Mouse (Mus musculus): ENCODE results near the gene Fxyd6. TPM values are rescaled to one million over a fixed set of nuclear protein-coding genes. Genes with fewer than 3 reads are reported as not detected.
A peak's percentile ranks its signal among the peaks of the same experiment; 100 is the strongest.

The Fxyd6 gene
- polyA plus RNA-seq, 1 experiment = 0.85 TPM

DNA sequence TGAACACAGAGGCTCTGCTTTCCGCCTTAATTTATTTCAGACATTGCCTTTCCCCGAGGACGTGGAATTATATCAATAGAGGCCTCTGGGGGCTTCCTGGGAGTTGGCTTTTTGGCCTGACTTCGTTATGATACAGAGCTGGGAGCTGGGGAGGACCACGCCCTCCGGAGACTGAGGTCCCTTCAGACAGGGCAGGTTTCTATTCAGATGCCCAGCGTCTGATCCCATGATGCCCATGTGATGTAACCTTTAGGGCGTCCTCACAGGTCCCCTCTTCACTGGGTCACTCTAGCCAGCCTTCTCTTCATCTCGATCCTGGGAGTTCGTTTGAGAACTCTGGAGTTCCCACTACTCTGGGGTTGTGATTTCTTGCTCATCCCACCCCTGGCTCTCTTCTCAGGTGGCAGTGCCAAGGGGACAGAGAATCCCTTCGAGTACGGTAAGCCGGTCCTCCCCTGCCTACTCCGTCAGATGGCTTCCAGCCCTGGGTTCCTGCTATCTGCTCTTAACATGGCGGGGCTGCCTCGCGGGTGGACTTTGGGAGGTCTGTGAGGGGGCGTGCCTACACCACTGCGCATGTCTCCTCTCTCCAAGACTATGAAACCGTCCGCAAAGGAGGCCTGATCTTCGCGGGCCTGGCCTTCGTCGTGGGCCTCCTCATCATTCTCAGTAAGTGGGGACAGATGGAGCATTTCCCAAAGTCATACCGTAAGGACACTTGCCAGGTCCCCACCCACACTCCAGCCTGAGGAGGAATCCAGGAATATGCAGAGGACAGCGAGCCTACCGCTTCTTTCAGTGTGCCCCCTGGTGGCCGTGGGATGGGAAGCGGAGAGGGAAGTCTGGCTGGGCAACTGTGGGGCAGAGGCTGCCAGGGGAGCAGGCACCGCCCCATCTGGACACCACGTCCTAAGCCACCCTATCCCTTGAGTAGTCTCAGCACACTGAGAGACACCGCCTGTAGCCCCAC is 38.0 kb downstream of the Fxyd6 start:
- H3K4me3 ChIP-seq (replicated peaks; ENCODE audit: control insufficient read depth, low read depth, low read length) = no peak overlapping the region
- H3K27ac ChIP-seq (ENCODE audit: control insufficient read depth, insufficient read depth, low read depth, low read length, poor library complexity) = no peak overlapping the region
- no peaks in the 10 kb centered on the region for H3K4me1 ChIP-seq (ENCODE audit: control insufficient read depth, insufficient read depth, low read length)
- WGBS = 41% methylated on average over 33 of the region's 33 CpGs
- peak; percentile 75 for TF ChIP-seq CTCF (IDR thresholded peaks at IDR 0.05; ENCODE audit: control insufficient read depth, insufficient read depth, low read length)
- TF ChIP-seq POLR2A (IDR thresholded peaks at IDR 0.05; ENCODE audit: borderline replicate concordance, control insufficient read depth, low read depth, low read length) = no peak

DNA sequence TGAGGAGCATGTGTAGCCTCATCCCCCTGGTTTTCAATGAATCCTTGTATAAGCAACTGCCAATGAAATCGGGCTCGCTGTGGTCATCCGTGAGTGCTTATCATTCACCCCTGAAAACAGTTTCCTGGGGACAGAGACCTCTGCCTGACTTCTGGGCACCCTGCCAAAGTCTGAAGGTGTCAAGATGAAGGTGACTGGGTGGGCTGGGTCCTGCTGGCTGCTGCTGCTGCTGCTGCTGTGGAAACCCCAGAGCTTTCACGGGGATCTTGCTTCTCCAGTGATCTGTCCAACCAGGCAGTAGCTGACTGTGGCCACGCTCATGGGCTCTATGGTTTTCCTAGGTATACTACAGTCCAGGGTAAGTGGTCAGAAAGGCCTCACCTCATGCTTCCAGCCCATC is 40.2 kb downstream of the Fxyd6 start:
- no peak overlapping the region for H3K27ac ChIP-seq (ENCODE audit: control insufficient read depth, insufficient read depth, low read depth, low read length, poor library complexity)
- 71% methylated on average over 5 of the region's 5 CpGs for WGBS
- TF ChIP-seq CTCF (IDR thresholded peaks at IDR 0.05; ENCODE audit: control insufficient read depth, insufficient read depth, low read length) (no peak), POLR2A (IDR thresholded peaks at IDR 0.05; ENCODE audit: borderline replicate concordance, control insufficient read depth, low read depth, low read length) (no peak)
- no peak overlapping the region for H3K4me3 ChIP-seq (replicated peaks; ENCODE audit: control insufficient read depth, low read depth, low read length)
- no peaks in the 10 kb centered on the region for H3K4me1 ChIP-seq (ENCODE audit: control insufficient read depth, insufficient read depth, low read length)

DNA sequence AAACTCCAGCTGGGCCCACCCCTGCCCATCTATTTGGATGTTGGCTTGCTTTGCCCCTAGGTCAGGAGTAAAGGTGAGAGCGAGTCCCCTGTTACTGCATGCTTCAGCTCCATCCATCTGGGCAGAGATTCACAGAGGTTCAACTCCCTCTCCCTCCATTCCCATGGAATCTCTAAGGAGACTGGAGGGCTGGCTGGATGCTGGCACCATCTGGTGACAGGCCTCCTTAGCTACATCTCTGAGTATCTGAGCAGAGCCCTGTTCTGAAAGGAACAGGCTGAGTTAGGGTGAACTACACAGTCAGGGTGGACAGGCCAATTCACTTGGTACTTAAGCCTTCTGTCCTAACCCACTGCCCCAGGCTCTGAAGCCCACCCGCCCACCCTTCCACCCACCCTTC is 40.6 kb downstream of the Fxyd6 start:
- 84% methylated on average over 2 of the region's 2 CpGs for WGBS

DNA sequence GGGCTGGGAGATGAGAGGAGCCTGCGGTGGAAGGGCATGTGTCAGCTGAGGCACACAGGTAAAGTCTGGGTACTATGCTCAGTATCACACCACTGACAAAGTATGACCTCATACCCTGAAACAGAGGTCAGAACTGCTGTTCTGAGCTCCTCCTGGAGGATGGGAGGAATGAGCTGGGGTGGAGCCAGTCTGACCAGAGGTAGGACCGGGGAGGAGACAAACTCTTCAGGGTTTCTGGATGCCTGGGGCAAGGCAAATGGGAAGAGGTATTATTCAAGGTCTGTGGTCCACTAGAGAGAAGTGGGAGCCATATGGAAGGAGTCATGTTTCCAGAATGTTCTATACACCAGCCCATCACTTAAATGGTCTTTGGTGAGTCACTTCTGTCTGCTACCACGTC is 41.1 kb downstream of the Fxyd6 start:
- 81% methylated on average over 3 of the region's 3 CpGs for WGBS
- Histone ChIP-seq H3K4me1 (ENCODE audit: control insufficient read depth, insufficient read depth, low read length) (no peaks in the 10 kb centered on the region), H3K4me3 (replicated peaks; ENCODE audit: control insufficient read depth, low read depth, low read length) (no peak overlapping the region), H3K27ac (ENCODE audit: control insufficient read depth, insufficient read depth, low read depth, low read length, poor library complexity) (no peak overlapping the region)
- TF ChIP-seq CTCF (IDR thresholded peaks at IDR 0.05; ENCODE audit: control insufficient read depth, insufficient read depth, low read length) (no peak), POLR2A (IDR thresholded peaks at IDR 0.05; ENCODE audit: borderline replicate concordance, control insufficient read depth, low read depth, low read length) (no peak)

More for the DNA sequence above, 40.6 kb downstream of the Fxyd6 start:
- Histone ChIP-seq H3K4me3 (replicated peaks; ENCODE audit: control insufficient read depth, low read depth, low read length) (no peak overlapping the region), H3K27ac (ENCODE audit: control insufficient read depth, insufficient read depth, low read depth, low read length, poor library complexity) (no peak overlapping the region), H3K4me1 (ENCODE audit: control insufficient read depth, insufficient read depth, low read length) (no peaks in the 10 kb centered on the region)
- TF ChIP-seq POLR2A (IDR thresholded peaks at IDR 0.05; ENCODE audit: borderline replicate concordance, control insufficient read depth, low read depth, low read length) (no peak), CTCF (IDR thresholded peaks at IDR 0.05; ENCODE audit: control insufficient read depth, insufficient read depth, low read length) (no peak)

DNA sequence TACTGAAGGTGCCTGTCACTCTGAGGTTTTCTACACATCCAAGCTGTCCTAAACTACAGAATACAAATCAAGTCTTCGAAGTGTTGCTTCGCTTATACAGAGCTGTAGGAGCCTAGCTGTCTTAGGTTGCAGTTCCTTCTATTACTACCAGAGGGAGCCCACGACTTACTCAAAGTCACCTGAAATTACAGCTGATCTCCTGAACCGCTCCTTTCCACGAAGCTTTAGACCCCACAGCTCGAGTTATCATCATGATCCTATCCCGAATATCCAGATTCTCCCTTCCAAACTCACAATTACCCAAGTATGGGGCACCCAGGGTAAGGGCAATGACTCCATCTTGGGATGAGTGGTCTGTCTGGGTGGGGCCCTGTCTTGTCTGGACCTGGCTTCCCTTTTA is 41.8 kb downstream of the Fxyd6 start:
- WGBS = 9% methylated on average over 7 of the region's 7 CpGs
- no peak overlapping the region for H3K27ac ChIP-seq (ENCODE audit: control insufficient read depth, insufficient read depth, low read depth, low read length, poor library complexity)
- H3K4me1 ChIP-seq (ENCODE audit: control insufficient read depth, insufficient read depth, low read length) = no peaks in the 10 kb centered on the region; the same call in 1 of the 2 replicates
- H3K4me3 ChIP-seq (replicated peaks; ENCODE audit: control insufficient read depth, low read depth, low read length) = no peak overlapping the region
- no peak for TF ChIP-seq POLR2A (IDR thresholded peaks at IDR 0.05; ENCODE audit: borderline replicate concordance, control insufficient read depth, low read depth, low read length)
- TF ChIP-seq CTCF (IDR thresholded peaks at IDR 0.05; ENCODE audit: control insufficient read depth, insufficient read depth, low read length) = peak; percentile 24; the same call in 1 of the 2 replicates

DNA sequence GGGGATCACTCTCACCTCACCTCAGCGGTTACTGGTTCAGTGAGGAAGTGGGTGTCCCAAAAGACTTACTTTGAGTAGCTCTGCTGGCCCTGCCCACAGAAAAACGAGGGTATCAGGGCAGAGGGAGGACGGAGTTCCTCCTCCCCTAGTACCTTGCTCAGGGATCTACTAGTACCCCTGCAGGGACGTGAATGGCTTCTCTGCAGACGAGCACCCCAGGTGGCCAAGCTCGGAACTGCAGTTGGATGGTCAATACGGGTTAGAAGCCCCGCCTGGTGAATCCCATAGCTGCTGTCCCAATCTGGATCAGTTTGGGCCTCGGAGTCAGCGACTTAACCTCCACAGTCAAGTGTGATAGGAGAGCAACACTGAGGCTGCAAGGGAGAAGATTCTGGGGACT is 42.3 kb downstream of the Fxyd6 start:
- H3K4me3 ChIP-seq (replicated peaks; ENCODE audit: control insufficient read depth, low read depth, low read length) = no peak overlapping the region
- peak; percentile 86 for TF ChIP-seq CTCF (IDR thresholded peaks at IDR 0.05; ENCODE audit: control insufficient read depth, insufficient read depth, low read length)
- no peak for TF ChIP-seq POLR2A (IDR thresholded peaks at IDR 0.05; ENCODE audit: borderline replicate concordance, control insufficient read depth, low read depth, low read length)
- no peak overlapping the region for H3K27ac ChIP-seq (ENCODE audit: control insufficient read depth, insufficient read depth, low read depth, low read length, poor library complexity)
- 4% methylated on average over 10 of the region's 10 CpGs for WGBS
- no peaks in the 10 kb centered on the region; the same call in 1 of the 2 replicates for H3K4me1 ChIP-seq (ENCODE audit: control insufficient read depth, insufficient read depth, low read length)

DNA sequence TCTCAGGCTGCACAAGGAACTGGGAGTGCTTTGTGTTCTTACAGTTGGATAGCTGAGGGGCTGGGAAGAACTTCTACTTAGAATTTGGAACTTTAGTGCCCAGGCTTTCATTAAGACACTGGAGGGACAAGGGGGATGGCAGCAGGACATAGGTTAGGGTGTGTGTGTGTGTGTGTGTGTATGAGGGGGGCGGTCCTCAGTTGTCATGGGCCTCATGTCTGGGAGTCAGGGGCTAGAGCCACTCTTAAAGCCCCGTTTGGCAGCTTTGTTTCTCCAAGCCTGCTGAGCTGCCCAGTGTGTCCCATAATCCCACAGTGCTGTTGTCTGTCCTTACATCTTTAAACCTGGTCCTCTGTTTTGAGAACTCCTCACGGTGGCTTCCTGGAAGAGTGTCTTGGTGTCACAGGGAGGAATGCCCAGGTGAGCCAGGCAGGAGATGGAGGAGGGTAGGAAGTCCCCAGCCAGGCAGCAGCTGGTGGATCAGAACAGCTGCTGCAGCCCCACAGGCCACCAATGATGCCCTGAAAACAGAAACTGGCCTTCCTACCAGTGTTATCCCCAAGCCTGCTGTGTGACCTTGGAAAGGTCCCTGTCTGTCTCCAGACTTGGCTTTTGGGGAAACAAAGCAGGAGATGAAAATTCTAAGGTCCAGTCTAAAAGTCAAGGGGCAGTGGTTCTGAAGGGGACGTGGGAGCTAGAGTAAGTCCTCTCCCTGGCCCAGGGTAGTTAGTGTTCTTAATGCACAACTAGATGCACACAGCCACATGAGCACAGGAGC is 42.9 kb downstream of the Fxyd6 start:
- 78% methylated on average over 4 of the region's 4 CpGs for WGBS
- TF ChIP-seq CTCF (IDR thresholded peaks at IDR 0.05; ENCODE audit: control insufficient read depth, insufficient read depth, low read length) (no peak), POLR2A (IDR thresholded peaks at IDR 0.05; ENCODE audit: borderline replicate concordance, control insufficient read depth, low read depth, low read length) (no peak)
- H3K27ac ChIP-seq (ENCODE audit: control insufficient read depth, insufficient read depth, low read depth, low read length, poor library complexity) = no peak overlapping the region
- no peaks in the 10 kb centered on the region; the same call in 1 of the 2 replicates for H3K4me1 ChIP-seq (ENCODE audit: control insufficient read depth, insufficient read depth, low read length)
- H3K4me3 ChIP-seq (replicated peaks; ENCODE audit: control insufficient read depth, low read depth, low read length) = no peak overlapping the region

Data from bone marrow, adult 2 months (tissue).